Mouse (Mus musculus) CD4-positive helper T cell, adult 2 months (primary cell): ENCODE data around the gene Synj1.
A peak's percentile ranks its signal among the peaks of the same experiment; 100 is the strongest.

Experiments
- DNase-seq: peaks from one replicate; pipeline ENCODE4 v3.0.0-alpha.2; 2012; ENCODE audit warnings: low read depth, missing footprints, low spot score

The Synj1 gene

DNA sequence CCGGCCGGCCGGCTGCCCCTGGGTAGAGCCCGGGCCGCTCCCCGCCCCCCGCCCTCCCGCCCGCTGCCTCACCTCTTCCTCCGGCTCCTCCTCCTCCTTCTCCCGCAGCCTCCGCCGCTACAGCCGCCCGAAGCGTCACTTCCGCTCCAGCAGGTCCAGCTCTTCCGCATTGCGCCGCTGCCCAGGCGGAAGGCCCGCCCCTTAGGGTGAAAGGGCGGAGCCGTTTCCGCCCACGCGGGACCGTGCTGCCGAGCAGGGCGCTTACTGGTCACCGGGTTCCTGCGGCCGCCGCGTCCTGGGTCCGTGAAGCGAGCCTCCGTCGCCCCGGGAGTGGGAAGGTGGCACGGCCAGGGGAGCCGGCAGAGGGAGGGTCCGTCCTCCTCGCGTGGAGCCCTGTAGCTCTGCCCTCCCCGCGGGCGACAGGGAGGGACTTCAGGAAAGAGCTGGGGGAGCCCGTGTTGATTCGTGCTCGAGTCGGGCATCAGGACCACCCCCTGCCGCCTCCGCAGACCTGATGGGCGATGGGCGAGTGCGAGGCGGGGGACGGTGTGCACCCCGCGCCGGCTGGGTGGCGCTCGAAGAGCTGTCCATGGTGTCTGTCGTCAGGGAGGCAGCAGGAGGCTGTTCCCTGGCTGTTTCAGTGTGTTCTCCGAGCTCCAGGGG, at the start of gene Synj1:
Gene Synj1, minus strand, starts transcription at position 288 of the 663 bp plus-strand sequence.
- DNase-seq: peak; percentile 93

DNA sequence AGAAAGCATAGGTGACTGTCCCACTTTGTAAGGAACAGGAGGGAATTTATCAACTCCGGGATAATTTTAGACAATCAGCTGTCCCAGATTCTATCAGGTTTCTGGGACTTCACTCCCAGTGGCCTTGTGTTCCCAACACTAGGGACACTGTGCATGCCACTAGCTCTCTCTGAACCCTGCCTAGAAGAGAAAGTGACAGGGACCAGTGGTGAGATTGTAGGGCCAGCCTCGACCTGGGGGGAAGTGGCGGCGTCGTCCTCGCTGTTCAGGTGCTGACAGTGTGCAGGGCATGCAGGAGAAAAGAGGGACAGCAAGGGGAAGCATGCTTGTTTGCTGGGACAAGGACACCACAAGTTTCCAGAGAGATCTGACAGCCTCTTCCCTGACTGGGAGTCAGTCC, 46.6 kb upstream of the Synj1 start:
- peak; percentile 26 for DNase-seq

DNA sequence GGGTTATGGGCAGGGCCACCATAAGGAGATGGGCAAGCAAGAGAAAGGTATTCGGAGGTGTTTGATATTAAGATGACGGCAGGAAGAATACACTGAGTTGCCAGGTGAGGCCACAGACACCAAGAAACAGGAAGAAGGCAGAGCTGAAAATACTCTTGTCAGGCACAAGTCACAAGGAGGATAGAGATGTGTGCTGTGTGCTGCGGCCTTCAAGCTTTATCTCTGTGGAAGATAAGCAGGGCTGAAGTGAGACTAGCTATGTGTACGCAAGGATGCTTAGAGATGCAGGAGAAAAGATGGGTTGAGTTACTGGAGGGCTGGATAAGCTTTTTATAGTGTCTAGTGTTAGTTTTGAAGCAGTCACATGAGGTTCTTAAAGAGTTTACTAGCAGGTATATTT, 46.2 kb upstream of the Synj1 start:
- peak; percentile 72 for DNase-seq

DNA sequence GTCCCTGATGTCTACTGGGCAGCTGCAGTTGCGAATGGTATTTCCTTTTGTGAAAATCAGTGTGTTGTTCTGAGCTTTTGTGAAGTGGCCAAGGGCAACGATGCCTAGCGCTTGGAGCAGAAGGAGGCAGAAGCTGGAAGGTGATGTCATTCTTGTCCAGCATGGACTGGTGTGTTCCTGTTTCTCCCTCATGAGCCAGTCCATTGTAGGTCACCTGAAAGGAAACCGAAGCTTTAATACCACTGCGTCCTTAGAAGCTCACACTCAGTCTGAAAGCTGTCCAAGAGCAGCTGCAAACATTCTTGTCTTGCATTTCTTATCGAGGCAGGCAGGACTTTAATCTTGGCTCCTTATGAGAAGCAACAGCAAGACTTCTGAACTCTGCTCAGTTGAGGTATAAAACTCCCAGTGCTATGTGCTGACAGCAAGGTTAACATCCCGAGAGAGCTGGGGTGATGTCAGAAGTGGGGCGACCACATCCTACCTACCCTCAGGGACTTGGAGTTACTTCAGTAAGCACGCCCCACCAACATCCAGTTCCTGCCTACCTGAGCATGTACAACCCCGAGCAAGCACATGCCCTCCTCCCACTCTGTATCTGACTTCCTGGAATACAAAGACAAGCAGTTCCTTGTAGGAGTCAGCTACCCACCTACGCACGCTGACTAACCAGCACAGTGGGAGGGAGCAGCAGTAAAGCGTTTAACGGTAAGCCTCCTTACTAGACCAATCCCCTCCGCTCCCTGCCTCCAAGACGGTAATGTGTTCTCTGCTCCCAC, 45.1 kb upstream of the Synj1 start:
- peak; percentile 93 for DNase-seq

DNA sequence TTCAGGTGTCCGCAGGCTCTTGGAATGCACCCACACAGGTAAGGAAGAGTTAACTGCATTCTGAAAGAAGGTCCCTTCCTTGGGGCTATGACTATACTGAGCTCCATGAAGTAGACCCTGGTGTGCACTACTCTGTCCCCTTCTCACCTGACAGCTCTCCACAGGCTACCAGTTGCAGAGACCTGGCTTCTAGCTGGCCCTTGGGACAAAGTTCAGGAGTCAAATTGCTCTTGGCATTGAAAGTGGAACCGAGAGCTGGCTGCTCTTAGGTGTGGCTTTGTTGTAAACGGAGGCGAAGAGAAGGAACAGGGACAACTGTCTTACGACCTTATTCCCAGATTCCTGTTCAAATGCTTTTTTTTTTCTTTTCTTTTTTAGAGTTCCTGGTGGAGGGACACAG, 44.0 kb upstream of the Synj1 start:
- DNase-seq: no peak

DNA sequence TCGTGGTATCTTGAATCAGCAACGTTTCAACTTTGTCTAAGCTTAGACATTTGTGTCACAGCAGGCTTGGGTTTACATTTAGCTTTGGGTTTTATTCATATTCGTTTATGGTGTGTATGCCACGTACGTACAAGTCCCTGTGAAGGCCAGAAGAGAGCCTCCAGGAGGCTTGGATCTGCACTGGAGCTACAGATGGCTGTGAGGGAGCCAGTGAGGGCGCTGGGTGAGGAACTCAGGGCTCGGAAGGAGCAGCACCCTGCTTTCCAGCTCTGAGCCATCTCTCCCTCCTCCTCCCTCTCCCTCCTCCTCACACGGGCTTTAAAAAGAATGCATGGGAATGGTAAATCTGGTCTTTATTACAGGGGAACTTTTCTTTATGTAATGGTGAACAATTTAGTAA, 42.5 kb upstream of the Synj1 start:
- DNase-seq: no peak

DNA sequence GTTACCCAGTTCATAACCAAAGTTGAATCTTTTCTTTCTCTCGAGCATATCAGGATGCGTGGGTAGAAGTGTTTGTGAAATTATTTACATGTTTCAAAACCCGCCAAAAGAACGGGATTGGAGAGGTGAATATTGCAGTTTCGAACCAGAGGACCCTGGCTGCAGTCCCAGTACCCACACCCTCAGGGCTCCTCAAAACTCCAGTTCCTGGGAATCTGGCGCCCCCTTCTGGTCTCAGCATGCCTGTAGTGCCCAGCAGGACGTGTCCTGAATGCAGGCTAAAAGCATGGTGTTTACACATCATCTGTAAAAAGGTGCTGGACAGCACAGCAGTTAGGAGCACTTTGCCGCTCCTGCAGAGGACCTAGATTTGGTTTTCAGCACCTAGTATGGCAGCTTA, 34.4 kb upstream of the Synj1 start:
- DNase-seq: peak; percentile 57

DNA sequence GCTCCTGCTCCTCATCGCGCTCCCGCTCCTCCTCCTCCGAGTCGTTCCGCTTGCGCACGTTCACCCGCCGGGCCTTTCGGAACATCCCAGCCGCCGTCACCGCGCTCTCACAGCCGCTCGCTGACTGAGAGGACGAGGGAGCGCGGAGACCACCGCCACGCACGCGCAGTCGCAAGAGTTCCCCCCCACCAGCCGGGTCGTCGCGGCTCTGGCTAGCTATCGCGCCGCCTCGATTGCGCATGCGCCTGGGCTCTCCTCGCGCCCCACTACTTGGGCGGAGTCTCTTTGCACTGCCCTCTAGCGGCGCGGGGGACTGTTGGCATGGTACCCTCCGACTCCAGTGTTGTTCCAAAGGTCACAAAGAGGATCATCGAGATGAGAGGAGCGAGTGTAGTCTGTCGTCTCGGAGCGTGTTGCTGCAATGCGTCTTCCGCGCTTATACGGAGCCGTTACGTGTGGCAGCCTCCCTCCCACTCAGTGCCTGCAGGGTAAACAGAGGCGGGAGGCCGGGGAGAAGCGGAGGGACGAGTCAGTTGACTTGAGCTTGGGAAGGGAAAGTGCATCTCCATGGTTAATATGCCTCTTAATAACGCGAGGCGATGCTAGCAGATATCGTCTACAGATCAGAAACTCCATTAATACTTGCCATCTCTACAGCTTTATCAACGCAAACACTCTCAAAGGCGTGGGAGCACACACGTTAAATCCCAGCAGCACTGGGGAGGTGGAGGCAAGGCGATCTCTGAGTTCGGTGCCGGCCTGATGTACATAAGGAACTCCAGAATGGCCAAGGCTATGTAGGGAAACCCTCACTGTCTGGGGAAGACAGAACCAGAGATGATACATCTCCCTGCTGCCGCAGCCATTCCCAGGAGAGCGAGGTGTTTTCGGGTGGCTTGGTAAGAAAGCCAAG, 33.4 kb upstream of the Synj1 start, which contains the start of gene Paxbp1:
Gene Paxbp1, minus strand, starts transcription at position 274 of the 913 bp plus-strand sequence.
- DNase-seq: peak; percentile 98

DNA sequence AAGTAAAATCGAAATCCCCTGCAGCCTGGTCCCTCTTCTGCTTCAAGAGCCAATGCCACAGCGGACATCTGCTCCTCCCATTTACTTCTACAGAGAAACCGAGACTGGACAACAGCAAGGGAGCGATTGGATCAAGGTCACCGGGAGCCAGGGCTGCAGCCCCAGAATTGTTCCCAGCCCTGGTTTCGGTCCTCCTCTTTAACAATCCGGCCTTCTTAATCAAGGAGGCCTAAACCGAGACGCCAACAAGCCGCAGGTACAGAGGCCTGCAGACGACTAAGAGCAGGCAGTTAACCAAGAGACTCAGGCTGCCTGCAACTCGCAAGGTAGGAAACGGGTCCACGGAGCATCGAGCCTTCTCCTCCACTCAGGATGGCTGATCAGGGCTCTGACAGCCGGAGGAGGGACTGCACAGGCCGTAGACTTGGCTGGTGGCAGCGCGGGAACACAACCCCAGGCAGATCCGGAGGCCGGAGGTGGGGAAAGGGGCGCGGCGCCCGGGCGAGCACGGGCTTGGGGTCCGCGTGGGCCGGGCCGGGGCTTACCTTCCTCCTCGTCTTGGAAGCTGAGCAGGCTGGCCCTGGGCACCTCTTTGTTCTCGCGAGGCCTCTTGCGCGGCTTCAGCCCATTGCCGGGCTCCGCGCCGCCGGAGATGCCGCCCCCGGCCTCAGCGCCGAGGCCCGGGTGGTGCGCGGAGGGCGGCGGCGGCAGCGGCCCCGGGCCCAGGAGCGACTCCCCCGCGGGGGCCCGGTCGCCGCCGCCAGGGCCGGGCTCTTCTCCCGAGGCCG, 32.5 kb upstream of the Synj1 start:
- peak; percentile 79 for DNase-seq

DNA sequence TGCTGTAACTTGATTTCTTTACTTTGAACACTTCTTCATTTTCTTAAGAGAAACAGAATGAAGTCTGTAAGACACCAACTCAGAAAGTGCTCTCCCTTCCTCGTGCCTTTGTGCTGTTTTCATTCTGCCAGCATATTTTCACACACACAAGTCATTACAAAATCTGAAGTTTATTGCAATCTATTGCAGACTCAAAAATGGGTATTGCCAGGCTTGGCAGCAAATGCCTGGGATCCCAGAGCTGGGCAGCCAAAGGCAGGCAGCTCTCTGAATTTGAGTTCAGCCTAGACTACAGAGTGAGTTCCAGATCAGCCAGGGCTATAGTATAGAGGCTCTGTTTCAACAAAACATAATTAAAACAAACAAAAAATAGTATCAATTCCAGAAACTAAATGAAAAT, 31.5 kb upstream of the Synj1 start:
- no peak for DNase-seq

DNA sequence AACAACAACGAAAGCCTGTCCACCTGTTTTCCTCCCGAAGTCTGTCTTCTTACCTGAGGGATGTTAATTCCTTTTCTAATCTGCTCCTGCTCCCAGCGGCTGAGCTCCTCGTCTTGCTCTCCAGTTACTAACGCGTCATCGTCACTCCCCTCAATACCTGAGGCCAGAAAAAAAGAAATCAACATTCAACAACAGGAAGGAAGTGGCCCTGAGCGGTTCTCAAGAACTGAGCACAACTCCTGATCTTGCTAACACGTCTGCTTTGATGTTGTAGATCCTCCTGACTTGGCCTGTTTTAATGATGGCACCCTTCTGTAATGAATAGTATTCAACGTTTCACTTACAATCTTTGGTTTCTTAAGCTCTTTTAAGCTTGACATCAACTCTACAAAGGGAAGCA, 24.8 kb upstream of the Synj1 start:
- DNase-seq: peak; percentile 56

DNA sequence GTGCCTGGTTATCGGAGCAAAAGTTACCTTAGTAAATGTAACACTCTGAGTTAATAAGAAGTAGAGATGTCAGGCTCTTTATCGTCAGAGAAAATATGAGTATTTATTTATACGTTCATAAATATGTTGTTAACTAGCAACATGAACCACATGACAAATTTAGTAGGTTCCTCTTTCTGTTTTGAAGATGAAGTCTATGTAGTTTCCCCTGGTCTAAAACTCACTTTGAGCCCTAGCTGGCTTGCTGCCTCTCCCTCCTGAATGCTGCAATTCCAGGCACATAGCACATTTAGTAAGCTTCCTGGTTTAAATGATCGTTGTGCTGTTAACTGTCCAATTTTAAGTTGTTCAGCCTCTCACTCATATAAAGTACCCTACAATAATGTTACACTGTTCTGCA, 19.6 kb upstream of the Synj1 start:
- no peak for DNase-seq

DNA sequence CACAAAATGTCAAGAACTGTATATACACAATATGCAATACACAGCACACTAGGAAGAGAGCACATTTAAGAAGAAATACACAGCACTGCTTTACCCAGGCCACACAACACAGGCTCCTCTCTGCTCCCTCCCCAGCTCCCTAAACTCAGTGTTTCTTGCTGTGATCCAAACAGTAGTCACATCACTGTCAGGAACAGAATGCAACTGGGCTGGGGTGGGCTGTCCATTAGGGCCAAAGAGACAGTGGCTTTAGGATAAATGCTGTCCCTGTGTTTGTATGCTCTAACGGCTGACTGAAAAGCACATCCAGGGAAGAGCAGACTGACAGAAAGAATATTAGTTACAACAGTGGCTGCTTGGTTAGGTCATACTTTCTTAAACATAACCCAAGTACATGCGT, 18.8 kb upstream of the Synj1 start:
- DNase-seq: no peak

DNA sequence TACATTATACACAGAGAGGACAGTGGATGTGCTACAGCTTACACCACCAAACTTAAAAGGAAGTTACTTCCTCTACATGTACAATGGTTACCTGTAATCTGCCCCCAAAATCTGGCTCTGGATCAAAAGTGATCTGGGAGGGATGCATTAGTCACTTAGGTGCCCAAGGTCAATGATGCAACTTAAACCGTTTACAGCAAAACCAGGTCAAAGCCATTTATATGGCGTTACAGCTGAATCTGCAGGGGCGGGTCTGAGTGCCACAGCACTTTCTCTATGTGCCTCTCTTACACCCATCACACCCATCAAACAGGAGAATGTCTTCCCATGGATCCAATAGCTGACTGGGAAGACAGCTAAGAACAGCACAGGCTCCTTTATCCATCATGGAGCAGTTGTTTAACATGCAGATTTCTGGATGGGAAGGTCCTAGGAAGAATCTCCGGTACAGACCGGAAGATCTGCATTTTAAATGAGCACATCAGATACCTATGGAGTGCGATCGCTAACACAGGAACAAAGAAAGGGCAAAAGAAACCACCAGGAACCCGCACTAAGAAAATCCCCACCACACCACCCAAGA, 18.1 kb upstream of the Synj1 start:
- DNase-seq: no peak

DNA sequence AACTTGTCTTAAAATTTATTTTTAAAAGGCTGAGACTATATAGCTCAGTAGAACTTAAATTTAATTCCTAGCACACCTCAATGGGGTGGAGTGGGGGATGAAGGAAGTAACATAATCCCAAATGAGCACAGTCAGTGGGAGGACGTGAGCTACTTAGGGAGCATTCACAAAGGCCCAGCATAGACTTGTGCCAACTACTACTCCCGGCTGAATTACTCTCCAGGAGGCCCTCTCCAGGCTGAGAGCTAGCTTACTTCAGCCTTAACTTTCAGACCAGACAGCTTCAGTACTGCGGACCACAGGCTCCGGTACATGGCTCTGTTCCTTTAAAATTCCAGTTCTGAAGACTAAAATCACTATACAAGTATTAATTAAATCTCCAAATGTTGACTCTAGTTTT, 15.2 kb upstream of the Synj1 start:
- no peak for DNase-seq

DNA sequence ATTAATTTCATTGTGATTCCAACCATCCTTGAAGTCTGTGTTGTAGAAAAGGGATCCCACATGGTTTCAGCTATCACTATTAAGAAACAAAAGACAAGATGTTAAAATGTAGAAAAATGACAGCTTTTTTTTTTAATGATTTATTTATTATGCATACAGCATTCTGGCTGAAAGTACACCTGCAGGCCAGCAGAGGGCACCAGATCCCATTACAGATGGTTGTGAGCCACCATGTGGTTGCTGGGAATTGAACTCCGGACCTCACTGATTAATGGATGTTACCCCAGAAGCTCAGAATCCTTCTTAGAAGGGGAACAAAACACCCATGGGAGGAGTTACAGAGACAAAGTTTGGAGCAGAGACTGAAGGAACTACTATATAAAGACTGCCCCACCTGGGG, 12.3 kb upstream of the Synj1 start:
- DNase-seq: peak; percentile 33

DNA sequence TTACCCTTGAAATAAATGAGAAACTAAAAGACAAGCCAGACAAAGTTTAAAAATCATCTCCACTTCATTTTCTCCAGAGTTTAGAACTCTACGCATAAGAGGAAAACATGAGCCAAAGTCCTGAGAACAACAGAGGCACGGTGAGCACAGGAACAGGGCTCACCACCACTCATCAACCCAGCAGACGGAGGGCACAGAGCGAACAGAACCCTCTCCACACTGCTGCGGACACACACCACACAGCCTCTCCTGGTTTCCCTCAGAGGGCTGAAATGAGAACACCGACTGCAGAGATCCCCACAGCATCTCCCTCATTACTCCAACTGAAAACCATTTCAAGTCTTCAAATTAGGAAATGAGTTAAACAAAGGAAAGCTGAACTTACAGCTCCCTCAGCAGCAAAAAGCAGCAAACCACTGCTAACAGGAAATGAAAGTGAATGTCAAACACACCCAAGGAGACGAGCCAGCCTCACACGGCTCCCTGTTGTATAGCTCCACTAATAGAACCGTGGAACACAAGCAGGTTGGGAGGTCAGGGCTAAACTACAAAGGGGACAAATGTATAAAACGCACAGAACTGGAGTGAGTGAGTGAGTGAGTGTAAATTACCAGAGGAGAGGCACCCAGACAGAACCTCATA, 9.9 kb upstream of the Synj1 start:
- no peak for DNase-seq

DNA sequence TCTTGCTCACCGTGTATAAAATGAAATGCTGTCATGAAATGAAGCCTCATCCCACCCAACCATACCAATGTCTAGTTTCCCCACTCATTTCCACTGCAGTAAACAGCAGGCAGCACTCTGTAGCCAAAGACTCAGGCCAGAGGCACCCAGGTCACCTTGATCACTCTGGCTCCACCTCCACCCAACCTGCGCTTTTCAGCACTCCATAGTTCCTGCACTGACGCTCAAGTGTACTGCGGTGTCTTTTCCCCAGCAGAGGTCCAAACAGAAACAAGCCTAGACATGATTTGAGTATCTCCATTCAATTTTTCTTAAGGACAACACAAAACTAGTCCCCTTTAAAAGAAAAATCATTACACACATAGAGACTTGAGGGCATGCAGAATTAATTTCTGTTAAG, 8.4 kb upstream of the Synj1 start:
- DNase-seq: no peak

DNA sequence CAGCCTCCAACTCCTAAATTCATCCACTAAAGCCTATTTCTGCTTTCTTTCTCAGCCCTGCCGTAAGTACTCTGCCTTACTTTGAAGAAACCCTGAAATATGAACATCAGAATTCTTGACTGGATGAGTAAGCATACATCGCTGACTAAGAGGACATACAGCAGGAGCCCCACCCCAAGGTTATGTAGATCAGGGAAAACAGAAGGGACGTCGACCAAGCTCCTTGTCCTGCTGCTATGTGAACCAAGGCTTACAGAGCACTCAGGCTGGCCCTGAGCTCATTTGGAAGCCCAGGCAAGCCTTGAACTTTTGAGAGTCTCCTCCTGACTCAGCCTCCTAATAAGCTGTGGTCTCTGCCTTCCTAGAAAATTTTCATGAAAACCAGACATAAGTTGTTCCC, 4.7 kb upstream of the Synj1 start:
- no peak for DNase-seq

DNA sequence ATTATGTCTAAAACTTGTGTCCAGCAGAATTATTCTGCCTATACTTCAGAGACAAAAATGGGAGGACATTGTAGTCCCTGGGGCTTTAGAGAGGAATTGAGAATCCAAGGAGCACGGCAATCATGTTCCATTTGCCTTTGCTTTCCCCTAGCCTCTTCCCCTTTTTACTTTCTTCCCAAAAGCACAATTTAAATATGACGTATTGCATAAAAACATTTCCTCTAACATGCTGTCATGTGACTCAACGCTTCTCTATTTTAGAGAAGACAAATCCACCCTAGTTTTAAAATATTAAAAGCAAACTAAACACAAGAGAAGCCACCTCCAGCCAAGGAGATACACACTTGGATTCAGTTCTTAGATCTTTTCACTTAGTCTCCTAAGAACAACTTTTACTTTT, 739 bp upstream of the Synj1 start:
- peak; percentile 30 for DNase-seq
